ENCODE assay signal across 15 mouse cellular contexts in genomic region chr11:84197607-84198402, GRCm38 (mm10). TPM values are rescaled to one million over a fixed set of nuclear protein-coding genes. Genes with fewer than 3 reads are reported as not detected.
DNase-seq lines count a peak whose midpoint lies in the region; ATAC-seq lines count a peak whose summit lies in the region.
"Had no signal": no experiment of that assay in that cellular context is flagged by ENCODE, and none has a peak within 500 bp of the region (broad histone marks: within the 10 kb centered on the region; RNA-seq: fewer than 3 reads in every experiment).

No protein-coding gene starts in this region.

- DNase-seq in frontal cortex, postnatal 36 days (ENCODE audit: low spot score in 2 of 2): peak; percentile 17 to 40
- no peak for DNase-seq in frontal cortex, postnatal 25 days (ENCODE audit: low spot score in 2 of 2)
- DNase-seq in left cerebral cortex, adult 18-20 months (ENCODE audit: low spot score in 2 of 2): peak; percentile 14 to 39
- DNase-seq in left cerebral cortex, postnatal 10 days (ENCODE audit: extremely low spot score in 1 of 2, low spot score in 2 of 2): no peak
- DNase-seq in adrenal gland, adult 8-10 months: peak; percentile 84
- peak; percentile 27 to 61 for DNase-seq in heart, adult 9 months (ENCODE audit: low spot score in 2 of 2)
- DNase-seq: kidney, adult 9 months; lung, postnatal 14 days; thymus, postnatal 36 days had no signal

- H3K27ac ChIP-seq in forebrain, embryonic 13.5 days: no peak overlapping the region
- H3K27ac ChIP-seq in kidney, embryonic 15.5 days: no peak overlapping the region
- H3K27ac ChIP-seq: forebrain, embryonic 10.5 days; limb, embryonic 10.5 days had no signal

- peaks cover 5% of the 10 kb centered on the region; the same call in 1 of the 2 replicates for H3K4me1 ChIP-seq in forebrain, embryonic 13.5 days
- peaks cover 3% of the 10 kb centered on the region for H3K4me1 ChIP-seq in kidney, embryonic 15.5 days

- H3K4me2 ChIP-seq in forebrain, embryonic 13.5 days: no peak overlapping the region
- no peak overlapping the region for H3K4me2 ChIP-seq in kidney, embryonic 15.5 days

- 93% methylated on average over 3 of the region's 3 CpGs for WGBS in forebrain, embryonic 13.5 days
- 91% methylated on average over 3 of the region's 3 CpGs for WGBS in kidney, embryonic 15.5 days

- H3K9ac ChIP-seq in forebrain, embryonic 13.5 days: no peak overlapping the region
- H3K9ac ChIP-seq in kidney, embryonic 15.5 days: no peak overlapping the region

- H3K36me3 ChIP-seq in forebrain, embryonic 13.5 days (ENCODE audit: poor library complexity, severe bottlenecking): peaks cover 12% of the 10 kb centered on the region; the same call in 1 of the 2 replicates
- H3K36me3 ChIP-seq in kidney, embryonic 15.5 days: peaks cover 13% of the 10 kb centered on the region

- intact Hi-C loops in left cerebral cortex, postnatal 10 days (cut with DNase I): no loop called here

- no peak overlapping the region for H3K4me3 ChIP-seq in forebrain, embryonic 13.5 days
- no peak overlapping the region for H3K4me3 ChIP-seq in kidney, embryonic 15.5 days (replicated peaks)
- H3K4me3 ChIP-seq: forebrain, embryonic 10.5 days; limb, embryonic 10.5 days had no signal

- H3K27me3 ChIP-seq in forebrain, embryonic 13.5 days: no peaks in the 10 kb centered on the region
- no peaks in the 10 kb centered on the region for H3K27me3 ChIP-seq in kidney, embryonic 15.5 days

- no peak for ATAC-seq in forebrain, embryonic 13.5 days
- no peak for ATAC-seq in kidney, embryonic 15.5 days (replicated peaks; ENCODE audit: low FRiP score)

- no peaks in the 10 kb centered on the region for H3K9me3 ChIP-seq in forebrain, embryonic 13.5 days (replicated peaks)
- H3K9me3 ChIP-seq in kidney, embryonic 15.5 days (replicated peaks): no peaks in the 10 kb centered on the region
- H3K9me3 ChIP-seq: forebrain, embryonic 10.5 days; limb, embryonic 10.5 days had no signal

RNA-seq across cellular contexts. Expression of gene Gm11437, which starts 30.5 kb away (rescaled TPM):
- total RNA-seq in left cerebral cortex, adult 18-20 months (2021): not detected
- not detected for total RNA-seq in left cerebral cortex, postnatal 10 days (2021)
- under 1 TPM in 1 of 4 experiments, not detected in 3; 0.38 TPM for total RNA-seq in adrenal gland, adult 8-10 months (2022)
- polyA plus RNA-seq in forebrain, embryonic 13.5 days (2015; fragmentation: Nextera tagmentation; extraction: Ambion mirVana): not detected in 2 replicates
- polyA plus RNA-seq in kidney, embryonic 15.5 days (2015; fragmentation: Nextera tagmentation; extraction: Ambion mirVana): 0.12 TPM in 1 of 2 replicates, not detected in the other
- total RNA-seq: hematopoietic stem cell, adult 5-6 weeks; monocyte, adult 5-6 weeks had no signal
- polyA plus RNA-seq: forebrain, embryonic 10.5 days; limb, embryonic 10.5 days had no signal

Comparison
In these comparisons a context has a peak if more than half of its experiments do, and no peak if none do; other contexts are left out.
1. DNase-seq: peak in frontal cortex, postnatal 36 days (2 of 2), left cerebral cortex, adult 18-20 months (2 of 2), adrenal gland, adult 8-10 months (single experiment) and heart, adult 9 months (2 of 2); none in frontal cortex, postnatal 25 days (0 of 2) and left cerebral cortex, postnatal 10 days (0 of 2).